Mouse (Mus musculus): ENCODE data around the gene Eef1e1. TPM values are rescaled to one million over a fixed set of nuclear protein-coding genes. Genes with fewer than 3 reads are reported as not detected.
"Not testable (repeated sequence)": the region's sequence is repeated elsewhere in the genome, so short reads cannot be mapped to it uniquely, and the experiment has no call there.

The Eef1e1 gene
- polyA plus RNA-seq, 1 experiment from 2014 or later, result 53.2 TPM

GRCm38 (mm10) chr13:38625492-38626228 lies 33.2 kb downstream of the Eef1e1 start:
- DNase-seq (ENCODE audit: low spot score), result no peak

- DNase-seq (ENCODE audit: low spot score), result no peak
Observed at GRCm38 (mm10) chr13:38624292-38624902, 34.5 kb downstream of the Eef1e1 start.

- DNase-seq (ENCODE audit: low spot score), result no peak
Observed at GRCm38 (mm10) chr13:38623296-38623695, 35.6 kb downstream of the Eef1e1 start.

GRCm38 (mm10) chr13:38618001-38618630 lies 40.7 kb downstream of the Eef1e1 start:
- DNase-seq (ENCODE audit: low spot score), result not testable (repeated sequence)

- DNase-seq (ENCODE audit: low spot score), result no peak
Observed at GRCm38 (mm10) chr13:38616887-38617286, 42.0 kb downstream of the Eef1e1 start.

- DNase-seq (ENCODE audit: low spot score), result no peak
Observed at GRCm38 (mm10) chr13:38615656-38616055, 43.2 kb downstream of the Eef1e1 start.

- DNase-seq (ENCODE audit: low spot score), result no peak
Observed at GRCm38 (mm10) chr13:38614298-38614697, 44.6 kb downstream of the Eef1e1 start.

- DNase-seq (ENCODE audit: low spot score), result no peak
Observed at GRCm38 (mm10) chr13:38613583-38613982, 45.3 kb downstream of the Eef1e1 start.

- DNase-seq (ENCODE audit: low spot score), result no peak
Observed at GRCm38 (mm10) chr13:38612608-38613007, 46.2 kb downstream of the Eef1e1 start.

- no peak for DNase-seq (ENCODE audit: low spot score)
Observed at GRCm38 (mm10) chr13:38612179-38612578, 46.7 kb downstream of the Eef1e1 start.

GRCm38 (mm10) chr13:38610336-38610735 lies 48.5 kb downstream of the Eef1e1 start:
- DNase-seq (ENCODE audit: low spot score), result no peak

- no peak for DNase-seq (ENCODE audit: low spot score)
Observed at GRCm38 (mm10) chr13:38607130-38607529, 51.7 kb downstream of the Eef1e1 start.

GRCm38 (mm10) chr13:38605353-38605752 lies 53.5 kb downstream of the Eef1e1 start:
- no peak for DNase-seq (ENCODE audit: low spot score)

GRCm38 (mm10) chr13:38602966-38603365 lies 55.9 kb downstream of the Eef1e1 start:
- DNase-seq (ENCODE audit: low spot score), result no peak

- no peak for DNase-seq (ENCODE audit: low spot score)
Observed at GRCm38 (mm10) chr13:38602243-38602832, 56.5 kb downstream of the Eef1e1 start.

- no peak for DNase-seq (ENCODE audit: low spot score)
Observed at GRCm38 (mm10) chr13:38600811-38601210, 58.0 kb downstream of the Eef1e1 start.

GRCm38 (mm10) chr13:38597076-38597475 lies 61.8 kb downstream of the Eef1e1 start:
- no peak for DNase-seq (ENCODE audit: low spot score)

- no peak for DNase-seq (ENCODE audit: low spot score)
Observed at GRCm38 (mm10) chr13:38596461-38596860, 62.4 kb downstream of the Eef1e1 start.
